Mouse (Mus musculus): ENCODE measurements at regions not wholly inside any gene's neighbourhood (a gene's known extent, or its start where the extent isn't known, plus 50 kb on each side); places are given as distances from the start of the nearest gene placed in this dataset.

DNA sequence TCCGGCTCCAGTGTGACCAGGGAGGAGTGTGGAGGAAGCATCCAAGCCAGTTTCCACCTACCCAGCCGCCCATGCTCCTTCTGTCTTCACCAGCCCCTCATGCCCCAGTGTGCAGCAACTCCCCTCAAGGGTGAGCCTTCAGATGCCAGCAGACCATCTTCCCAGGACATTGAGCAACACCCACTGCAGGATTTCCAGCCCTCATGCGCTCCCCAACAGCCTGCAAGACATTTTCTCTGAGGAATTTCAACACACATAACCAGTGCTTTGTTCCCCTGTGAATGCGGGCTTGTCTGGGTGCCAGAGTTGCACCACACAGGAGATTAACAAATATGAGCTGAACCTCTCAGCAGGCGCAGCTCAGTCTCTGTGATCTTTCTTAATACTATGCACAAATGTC is 489.3 kb upstream of the Gm10131 start:
- TF ChIP-seq POLR2A (IDR thresholded peaks at IDR 0.05; ENCODE audit: borderline replicate concordance, control insufficient read depth, low read depth, low read length), result no peak
- no peak for TF ChIP-seq CTCF (IDR thresholded peaks at IDR 0.05; ENCODE audit: control insufficient read depth, insufficient read depth, low read length)
- 46% methylated on average over 5 of the region's 5 CpGs for WGBS
- no peak overlapping the region for H3K4me3 ChIP-seq (replicated peaks; ENCODE audit: control insufficient read depth, low read depth, low read length)
- peaks cover 3% of the 10 kb centered on the region; the same call in 1 of the 2 replicates for H3K4me1 ChIP-seq (ENCODE audit: control insufficient read depth, insufficient read depth, low read length)
- H3K27ac ChIP-seq (ENCODE audit: control insufficient read depth, insufficient read depth, low read depth, low read length, poor library complexity), result no peak overlapping the region

DNA sequence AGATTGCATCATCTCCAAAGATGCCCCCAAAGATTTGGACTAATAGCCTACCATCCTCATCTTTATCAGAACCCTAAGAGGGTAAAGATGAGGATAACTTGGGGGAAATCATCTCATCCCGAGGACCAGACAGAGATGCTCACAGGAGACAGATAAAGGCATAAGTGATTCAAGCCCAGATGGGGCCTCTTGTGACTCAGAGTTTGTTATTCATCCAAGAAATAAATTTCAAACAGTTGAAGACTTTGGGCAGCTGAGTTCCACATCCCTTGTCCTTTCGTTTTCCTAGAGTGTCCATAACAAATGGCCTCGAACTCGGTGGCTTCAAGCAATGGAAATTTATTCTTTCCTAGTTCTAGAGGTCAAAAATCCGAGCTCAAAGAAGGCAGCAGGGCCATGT is 485.1 kb upstream of the Gm10131 start:
- Histone ChIP-seq H3K4me1 (ENCODE audit: control insufficient read depth, insufficient read depth, low read length) (peaks cover 3% of the 10 kb centered on the region; the same call in 1 of the 2 replicates), H3K4me3 (replicated peaks; ENCODE audit: control insufficient read depth, low read depth, low read length) (no peak overlapping the region), H3K27ac (ENCODE audit: control insufficient read depth, insufficient read depth, low read depth, low read length, poor library complexity) (no peak overlapping the region)
- WGBS, result 69% methylated on average over 5 of the region's 5 CpGs
- TF ChIP-seq POLR2A (IDR thresholded peaks at IDR 0.05; ENCODE audit: borderline replicate concordance, control insufficient read depth, low read depth, low read length) (no peak), CTCF (IDR thresholded peaks at IDR 0.05; ENCODE audit: control insufficient read depth, insufficient read depth, low read length) (no peak)

DNA sequence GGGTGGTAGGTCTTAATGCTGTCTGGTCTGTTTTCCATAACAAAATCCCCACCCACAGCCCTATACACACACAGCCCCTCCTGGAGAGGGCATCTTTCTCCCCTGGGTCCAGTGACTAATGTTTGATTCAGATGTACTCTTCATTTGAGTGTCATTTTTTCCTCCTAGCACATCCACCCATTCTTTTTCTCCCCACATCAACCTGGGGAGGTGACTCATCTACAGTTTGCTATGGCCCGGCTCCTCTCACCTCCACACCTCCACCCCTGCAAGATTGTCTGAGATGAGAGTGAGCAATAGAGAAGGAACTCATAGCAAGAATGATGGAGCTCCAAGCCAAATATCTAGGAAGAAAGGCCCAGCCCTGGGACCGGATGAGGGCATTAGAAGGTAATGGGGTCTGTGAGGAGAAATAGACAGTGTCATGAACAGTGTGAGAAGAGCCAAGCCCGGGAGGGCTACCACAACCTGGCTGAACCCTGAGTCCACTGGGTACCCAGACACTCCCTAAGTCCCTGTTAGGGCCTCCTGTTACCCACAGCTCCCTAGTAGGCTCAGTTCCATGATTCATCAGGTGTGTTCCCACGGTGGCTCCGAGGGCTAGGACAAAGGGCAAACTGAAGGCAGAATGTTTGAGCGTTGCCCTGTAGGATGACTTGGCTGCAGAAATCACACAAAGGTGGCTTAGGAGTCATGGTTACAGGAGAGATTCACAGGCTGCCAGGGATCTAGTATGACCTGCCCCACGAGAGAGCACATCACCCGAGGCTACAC is 479.6 kb upstream of the Gm10131 start:
- H3K4me3 ChIP-seq (replicated peaks; ENCODE audit: control insufficient read depth, low read depth, low read length), result no peak overlapping the region
- TF ChIP-seq CTCF (IDR thresholded peaks at IDR 0.05; ENCODE audit: control insufficient read depth, insufficient read depth, low read length), result no peak
- TF ChIP-seq POLR2A (IDR thresholded peaks at IDR 0.05; ENCODE audit: borderline replicate concordance, control insufficient read depth, low read depth, low read length), result no peak
- H3K27ac ChIP-seq (ENCODE audit: control insufficient read depth, insufficient read depth, low read depth, low read length, poor library complexity), result no peak overlapping the region
- H3K4me1 ChIP-seq (ENCODE audit: control insufficient read depth, insufficient read depth, low read length), result no peaks in the 10 kb centered on the region
- WGBS, result 86% methylated on average over 8 of the region's 8 CpGs

DNA sequence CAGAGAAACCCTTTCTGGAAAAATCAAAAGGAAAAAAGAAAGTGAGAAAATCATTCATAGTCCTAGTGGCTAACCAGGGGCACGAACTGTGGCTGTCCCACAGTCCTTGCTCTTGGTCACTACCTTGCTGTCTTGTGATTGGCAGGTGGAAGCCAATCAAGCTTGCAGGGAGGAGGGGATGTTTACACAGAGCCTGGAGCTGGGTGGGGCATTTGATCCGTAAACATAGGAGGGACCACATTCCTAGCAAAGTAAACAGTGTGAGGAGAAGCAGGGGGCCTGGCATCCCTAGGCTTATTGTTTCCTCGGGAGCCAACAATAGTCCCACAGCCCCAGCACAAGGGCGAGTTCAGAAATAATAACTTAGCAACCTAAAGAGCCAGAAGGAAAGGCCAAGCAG is 466.5 kb upstream of the Gm10131 start:
- Histone ChIP-seq H3K4me1 (ENCODE audit: control insufficient read depth, insufficient read depth, low read length) (no peaks in the 10 kb centered on the region), H3K4me3 (replicated peaks; ENCODE audit: control insufficient read depth, low read depth, low read length) (no peak overlapping the region), H3K27ac (ENCODE audit: control insufficient read depth, insufficient read depth, low read depth, low read length, poor library complexity) (no peak overlapping the region)
- 77% methylated on average over 4 of the region's 4 CpGs for WGBS
- TF ChIP-seq POLR2A (IDR thresholded peaks at IDR 0.05; ENCODE audit: borderline replicate concordance, control insufficient read depth, low read depth, low read length) (no peak), CTCF (IDR thresholded peaks at IDR 0.05; ENCODE audit: control insufficient read depth, insufficient read depth, low read length) (no peak)

DNA sequence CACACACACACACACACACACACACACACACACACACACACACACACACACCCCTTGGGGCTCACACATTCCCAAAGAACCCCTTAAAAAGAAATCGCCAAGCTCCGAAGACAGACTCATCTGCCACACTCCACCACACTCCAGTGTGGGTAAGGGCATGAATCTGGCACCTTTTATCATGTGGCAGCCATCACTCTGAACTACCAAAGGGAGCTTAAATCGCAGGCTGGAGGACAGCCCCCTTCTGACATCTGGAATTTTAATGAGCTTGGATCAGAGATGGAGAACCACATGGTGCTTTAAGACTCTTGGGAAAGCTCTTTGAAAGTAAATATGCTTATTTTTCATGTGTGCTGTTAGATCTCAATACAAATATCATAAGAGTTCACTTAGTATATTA is 462.5 kb upstream of the Gm10131 start:
- TF ChIP-seq POLR2A (IDR thresholded peaks at IDR 0.05; ENCODE audit: borderline replicate concordance, control insufficient read depth, low read depth, low read length), result no peak
- Histone ChIP-seq H3K4me1 (ENCODE audit: control insufficient read depth, insufficient read depth, low read length) (no peaks in the 10 kb centered on the region), H3K4me3 (replicated peaks; ENCODE audit: control insufficient read depth, low read depth, low read length) (no peak overlapping the region), H3K27ac (ENCODE audit: control insufficient read depth, insufficient read depth, low read depth, low read length, poor library complexity) (no peak overlapping the region)
- WGBS, result 79% methylated on average over 3 of the region's 3 CpGs

- no peak overlapping the region for H3K4me3 ChIP-seq (replicated peaks; ENCODE audit: control insufficient read depth, low read depth, low read length)
- H3K27ac ChIP-seq (ENCODE audit: control insufficient read depth, insufficient read depth, low read depth, low read length, poor library complexity), result no peak overlapping the region
- 73% methylated on average over 9 of the region's 9 CpGs for WGBS
- no peak for TF ChIP-seq CTCF (IDR thresholded peaks at IDR 0.05; ENCODE audit: control insufficient read depth, insufficient read depth, low read length)
- no peak for TF ChIP-seq POLR2A (IDR thresholded peaks at IDR 0.05; ENCODE audit: borderline replicate concordance, control insufficient read depth, low read depth, low read length)
- H3K4me1 ChIP-seq (ENCODE audit: control insufficient read depth, insufficient read depth, low read length), result no peaks in the 10 kb centered on the region
Observed at GRCm38 (mm10) chr8:34573007-34573881, 461.7 kb upstream of the Gm10131 start.

DNA sequence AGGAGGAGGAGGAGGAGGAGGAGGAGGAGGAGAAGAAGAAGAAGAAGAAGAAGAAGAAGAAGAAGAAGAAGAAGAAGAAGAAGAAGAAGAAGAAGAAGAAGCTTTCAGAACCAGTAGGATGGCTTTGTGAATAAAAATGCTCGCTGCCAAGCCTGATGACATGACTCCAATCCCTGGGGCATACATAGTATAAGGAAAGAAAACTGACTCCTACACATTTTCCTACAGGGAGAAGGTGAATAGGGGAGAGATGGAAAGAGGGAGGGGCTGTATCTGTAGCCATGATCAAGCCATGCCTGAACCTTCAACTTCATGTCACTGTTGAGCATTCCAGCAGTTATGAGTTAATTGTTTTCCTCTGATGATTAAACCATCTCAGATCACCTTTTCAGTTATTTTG is 460.2 kb upstream of the Gm10131 start:
- 76% methylated on average over 1 of the region's 1 CpGs for WGBS
- TF ChIP-seq CTCF (IDR thresholded peaks at IDR 0.05; ENCODE audit: control insufficient read depth, insufficient read depth, low read length) (no peak), POLR2A (IDR thresholded peaks at IDR 0.05; ENCODE audit: borderline replicate concordance, control insufficient read depth, low read depth, low read length) (no peak)
- Histone ChIP-seq H3K4me1 (ENCODE audit: control insufficient read depth, insufficient read depth, low read length) (no peaks in the 10 kb centered on the region), H3K27ac (ENCODE audit: control insufficient read depth, insufficient read depth, low read depth, low read length, poor library complexity) (no peak overlapping the region), H3K4me3 (replicated peaks; ENCODE audit: control insufficient read depth, low read depth, low read length) (no peak overlapping the region)

GRCm38 (mm10) chr8:34562278-34562677 is 450.7 kb upstream of the Gm10131 start:
- WGBS, result 67% methylated on average over 8 of the region's 8 CpGs

More at GRCm38 (mm10) chr8:34562278-34562677, 450.7 kb upstream of the Gm10131 start:
- no peak overlapping the region for H3K4me3 ChIP-seq (replicated peaks; ENCODE audit: control insufficient read depth, low read depth, low read length)
- TF ChIP-seq POLR2A (IDR thresholded peaks at IDR 0.05; ENCODE audit: borderline replicate concordance, control insufficient read depth, low read depth, low read length) (no peak), CTCF (IDR thresholded peaks at IDR 0.05; ENCODE audit: control insufficient read depth, insufficient read depth, low read length) (no peak)
- no peaks in the 10 kb centered on the region for H3K4me1 ChIP-seq (ENCODE audit: control insufficient read depth, insufficient read depth, low read length)
- H3K27ac ChIP-seq (ENCODE audit: control insufficient read depth, insufficient read depth, low read depth, low read length, poor library complexity), result no peak overlapping the region
